Mouse (Mus musculus): ENCODE measurements at regions not wholly inside any gene's neighbourhood (a gene's known extent, or its start where the extent isn't known, plus 50 kb on each side); places are given as distances from the start of the nearest gene placed in this dataset.

DNA sequence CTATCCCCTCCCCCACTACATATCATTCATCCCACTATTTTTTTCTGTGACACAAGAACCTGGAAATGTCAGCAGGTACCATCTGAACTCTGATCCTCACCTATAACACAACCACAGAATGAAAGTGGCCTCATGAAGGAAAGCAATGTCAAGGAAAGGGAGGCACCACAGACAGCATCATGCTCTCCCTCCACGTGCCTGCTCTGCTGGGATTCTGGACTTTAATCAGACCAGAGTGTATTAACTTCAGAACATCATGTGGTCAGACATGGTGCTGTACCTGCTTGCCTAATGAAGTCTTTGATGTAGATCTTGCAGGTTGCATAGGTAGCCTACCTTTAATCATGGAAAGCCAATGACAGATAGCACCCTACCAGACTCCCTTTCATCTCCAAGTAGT is 400.8 kb upstream of the Nrp1 start:
- TF ChIP-seq ZNF384 (IDR thresholded peaks at IDR 0.05; ENCODE audit: low read depth, low read length) (no peak), HCFC1 (IDR thresholded peaks at IDR 0.05; ENCODE audit: borderline replicate concordance, insufficient read depth, low read length) (no peak), MAFK (IDR thresholded peaks at IDR 0.05; ENCODE audit: insufficient read depth, low read depth, low read length) (no peak), ZC3H11A (IDR thresholded peaks at IDR 0.05; ENCODE audit: borderline replicate concordance, low read depth, low read length) (no peak), CHD2 (IDR thresholded peaks at IDR 0.05; ENCODE audit: low read depth, low read length) (no peak)

Measured in ES-E14 (cell line).